Mouse (Mus musculus) megakaryocyte, embryonic 14.5 days (primary cell): Measurements from ENCODE around the gene Qrfpr. TPM values are rescaled to one million over a fixed set of nuclear protein-coding genes. Genes with fewer than 3 reads are reported as not detected.

Source experiments
- H3K27me3 ChIP-seq: replicated peaks from 2 replicates; pipeline ENCODE3; 2012; ENCODE audit warnings: inconsistent platforms
- H3K36me3 ChIP-seq: replicated peaks from 2 replicates; pipeline ENCODE3; 2012; ENCODE audit warnings: low read length, inconsistent platforms, mixed read lengths
- H3K4me1 ChIP-seq: 2 replicates; pipeline ENCODE4 v1.6.1; 2012; ENCODE audit warnings: inconsistent platforms
- H3K4me3 ChIP-seq: replicated peaks from 2 replicates; pipeline ENCODE3; 2012; ENCODE audit warnings: moderate library complexity, mild to moderate bottlenecking, inconsistent platforms
- H3K9me3 ChIP-seq: 2 replicates; pipeline ENCODE4 v1.6.1; 2012; ENCODE audit warnings: inconsistent platforms
- FLI1 ChIP-seq: IDR thresholded peaks from 2 replicates; pipeline ENCODE4 v1.6.1; 2012; ENCODE audit warnings: low read length, inconsistent platforms, mixed read lengths
- GATA1 ChIP-seq: IDR thresholded peaks from 3 replicates; pipeline ENCODE4 v1.6.1; 2012; ENCODE audit warnings: mixed read lengths, low read length, inconsistent platforms, borderline replicate concordance
- polyA plus RNA-seq: library from polyadenylated mRNA; stranded (reverse); fragments of >175 nt; gene quantifications from 2 replicates; pipeline ENCODE4 v1.2.3, GENCODE M21; 2012; ENCODE audit warnings: low replicate concordance; ENCODE audit not compliant: insufficient read depth

The Qrfpr gene
- polyA plus RNA-seq = not detected in 2 replicates

GRCm38 (mm10) chr3:36221743-36222682 is at the start of gene Qrfpr:
TSS of gene Qrfpr (minus strand) at chr3:36222313.
- TF ChIP-seq FLI1 = no peak
- no peak for TF ChIP-seq GATA1
- Histone ChIP-seq H3K36me3 (no peaks in the 10 kb centered on the region), H3K9me3 (0 out of 2 replicates have a peak, but pooled peaks cover 2% of the 10 kb centered on the region), H3K27me3 (peaks cover 32% of the 10 kb centered on the region), H3K4me3 (no peak within 1 kb of the TSS), H3K4me1 (peaks cover 5% of the 10 kb centered on the region; the same call in 1 of the 2 replicates)

- H3K9me3 ChIP-seq = peaks cover 7% of the 10 kb centered on the region
- H3K4me1 ChIP-seq = no peaks in the 10 kb centered on the region
- H3K36me3 ChIP-seq = no peaks in the 10 kb centered on the region
- TF ChIP-seq FLI1 (no peak), GATA1 (no peak)
- H3K4me3 ChIP-seq = no peak overlapping the region
- no peaks in the 10 kb centered on the region for H3K27me3 ChIP-seq
Measured at GRCm38 (mm10) chr3:36263873-36264272, 41.8 kb upstream of the Qrfpr start.

GRCm38 (mm10) chr3:36263265-36263664 is 41.2 kb upstream of the Qrfpr start:
- no peaks in the 10 kb centered on the region for H3K36me3 ChIP-seq
- TF ChIP-seq GATA1 (no peak), FLI1 (no peak)
- peaks cover 7% of the 10 kb centered on the region for H3K9me3 ChIP-seq
- no peaks in the 10 kb centered on the region for H3K27me3 ChIP-seq
- H3K4me1 ChIP-seq = no peaks in the 10 kb centered on the region
- no peak overlapping the region for H3K4me3 ChIP-seq

GRCm38 (mm10) chr3:36250585-36250984 is 28.5 kb upstream of the Qrfpr start:
- Histone ChIP-seq H3K27me3 (peaks cover 1% of the 10 kb centered on the region), H3K36me3 (no peaks in the 10 kb centered on the region)

GRCm38 (mm10) chr3:36248446-36248845 is 26.3 kb upstream of the Qrfpr start:
- no peak overlapping the region for H3K4me3 ChIP-seq
- no peaks in the 10 kb centered on the region for H3K4me1 ChIP-seq
- TF ChIP-seq FLI1 (no peak), GATA1 (no peak)
- H3K36me3 ChIP-seq = no peaks in the 10 kb centered on the region
- H3K27me3 ChIP-seq = peaks cover 1% of the 10 kb centered on the region
- H3K9me3 ChIP-seq = no peaks in the 10 kb centered on the region

More at GRCm38 (mm10) chr3:36250585-36250984, 28.5 kb upstream of the Qrfpr start:
- H3K4me1 ChIP-seq = no peaks in the 10 kb centered on the region
- TF ChIP-seq GATA1 = no peak
- TF ChIP-seq FLI1 = no peak
- no peak overlapping the region for H3K4me3 ChIP-seq
- no peaks in the 10 kb centered on the region for H3K9me3 ChIP-seq

- Histone ChIP-seq H3K4me3 (no peak overlapping the region), H3K4me1 (no peaks in the 10 kb centered on the region), H3K9me3 (peaks cover 9% of the 10 kb centered on the region), H3K27me3 (peaks cover 2% of the 10 kb centered on the region), H3K36me3 (no peaks in the 10 kb centered on the region)
- TF ChIP-seq FLI1 (no peak), GATA1 (no peak)
Measured at GRCm38 (mm10) chr3:36229941-36230340, 7.8 kb upstream of the Qrfpr start.

- Histone ChIP-seq H3K9me3 (0 out of 2 replicates have a peak, but pooled peaks cover 2% of the 10 kb centered on the region), H3K36me3 (no peaks in the 10 kb centered on the region), H3K27me3 (peaks cover 9% of the 10 kb centered on the region), H3K4me3 (no peak overlapping the region), H3K4me1 (no peaks in the 10 kb centered on the region; the same call in 1 of the 2 replicates)
- TF ChIP-seq GATA1 (no peak), FLI1 (no peak)
Measured at GRCm38 (mm10) chr3:36227246-36227645, 5.1 kb upstream of the Qrfpr start.

GRCm38 (mm10) chr3:36223361-36223760 is 1.2 kb upstream of the Qrfpr start:
- peaks cover 32% of the 10 kb centered on the region for H3K27me3 ChIP-seq
- TF ChIP-seq FLI1 (no peak), GATA1 (no peak)
- H3K9me3 ChIP-seq = 0 out of 2 replicates have a peak, but pooled peaks cover 2% of the 10 kb centered on the region
- no peak overlapping the region for H3K4me3 ChIP-seq
- no peaks in the 10 kb centered on the region for H3K36me3 ChIP-seq
- peaks cover 5% of the 10 kb centered on the region; the same call in 1 of the 2 replicates for H3K4me1 ChIP-seq

- H3K27me3 ChIP-seq = peaks cover 33% of the 10 kb centered on the region
- H3K36me3 ChIP-seq = no peaks in the 10 kb centered on the region
- no peaks in the 10 kb centered on the region for H3K9me3 ChIP-seq
- TF ChIP-seq GATA1 = no peak
- TF ChIP-seq FLI1 = no peak
- peaks cover 20% of the 10 kb centered on the region for H3K4me1 ChIP-seq
- no peak overlapping the region for H3K4me3 ChIP-seq
Measured at GRCm38 (mm10) chr3:36212758-36213157, 9.4 kb downstream of the Qrfpr start.

GRCm38 (mm10) chr3:36210939-36211338 is 11.2 kb downstream of the Qrfpr start:
- H3K4me1 ChIP-seq = peaks cover 20% of the 10 kb centered on the region
- no peaks in the 10 kb centered on the region for H3K9me3 ChIP-seq
- H3K27me3 ChIP-seq = peaks cover 35% of the 10 kb centered on the region
- no peaks in the 10 kb centered on the region for H3K36me3 ChIP-seq
- no peak for TF ChIP-seq FLI1
- TF ChIP-seq GATA1 = no peak
- H3K4me3 ChIP-seq = no peak overlapping the region
